Comparison of ENCODE assay signal across 14 mouse cellular contexts in genomic region chr10:121829034-121829433, GRCm38 (mm10).
"Had no signal": no experiment of that assay in that cellular context is flagged by ENCODE, and none has a peak within 500 bp of the region (broad histone marks: within the 10 kb centered on the region; RNA-seq: fewer than 3 reads in every experiment).

No protein-coding gene starts in this region.

- H3K36me3 ChIP-seq: intestine, embryonic 15.5 days; limb, embryonic 10.5 days; liver, embryonic 15.5 days had no signal

- ATAC-seq: intestine, embryonic 15.5 days; lung, postnatal 0 days had no signal

- H3K4me3 ChIP-seq: intestine, embryonic 15.5 days; kidney, embryonic 15.5 days; limb, embryonic 10.5 days; liver, embryonic 15.5 days; myocyte had no signal

- H3K9ac ChIP-seq: intestine, embryonic 15.5 days; kidney, embryonic 15.5 days; liver, embryonic 15.5 days had no signal

- H3K27me3 ChIP-seq: intestine, embryonic 15.5 days; kidney, embryonic 15.5 days; liver, embryonic 15.5 days had no signal

- H3K4me2 ChIP-seq: intestine, embryonic 15.5 days; kidney, embryonic 15.5 days; liver, embryonic 11.5 days; liver, embryonic 15.5 days had no signal

- H3K9me3 ChIP-seq: intestine, embryonic 15.5 days; kidney, embryonic 15.5 days; limb, embryonic 10.5 days; liver, embryonic 15.5 days had no signal

- H3K4me1 ChIP-seq: intestine, embryonic 15.5 days; liver, embryonic 15.5 days had no signal

- DNase-seq: kidney, adult 2 months; kidney, postnatal 14 days; lung, adult 2 months; lung, postnatal 36 days; right cerebral cortex, adult 18-20 months; right cerebral cortex, postnatal 25 days; thymus, postnatal 36 days had no signal

- H3K27ac ChIP-seq: intestine, embryonic 15.5 days; kidney, embryonic 15.5 days; limb, embryonic 10.5 days; liver, embryonic 15.5 days had no signal
